Mouse (Mus musculus) heart, adult 2 months (tissue): ENCODE results near the gene Olfr456.

ENCODE experiments used
- CTCF ChIP-seq: fragments of 200-600 bp; IDR thresholded peaks from 2 replicates; pipeline ENCODE4 v1.8.1; 2022; ENCODE audit warnings: antibody characterized with exemption, mild to moderate bottlenecking, moderate library complexity
- EP300 ChIP-seq: fragments of 200-500 bp; IDR thresholded peaks from 2 replicates; pipeline ENCODE4 v1.6.1; 2011; ENCODE audit warnings: low read depth, low read length, control low read depth; ENCODE audit not compliant: insufficient read depth

DNA sequence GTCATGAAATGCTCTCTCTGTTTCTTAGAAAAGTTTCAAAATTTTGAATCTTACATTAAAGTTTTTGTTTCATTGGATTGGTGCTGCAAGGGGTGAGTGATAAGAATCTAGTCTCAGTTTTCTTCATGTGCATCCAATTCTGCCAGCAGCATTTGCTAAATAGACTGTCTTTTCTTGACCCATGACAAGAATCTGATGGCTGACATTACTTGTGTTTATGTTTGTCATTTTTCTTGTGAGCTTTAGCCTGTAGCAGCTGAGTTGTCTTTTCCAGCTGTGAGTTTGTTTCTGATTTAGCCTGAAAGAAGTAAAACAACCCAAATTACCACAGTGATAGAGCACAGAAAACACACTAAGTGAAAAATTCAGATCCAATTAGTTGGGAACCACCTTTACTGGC lies 2.4 kb downstream of the Olfr456 start:
- TF ChIP-seq EP300 (no peak), CTCF (no peak)
